Mouse (Mus musculus) adrenal gland, adult 8-10 months (tissue): ENCODE measurements around the gene Plcb4. TPM values are rescaled to one million over a fixed set of nuclear protein-coding genes. Genes with fewer than 3 reads are reported as not detected.
"Not testable (repeated sequence)": the region's sequence is repeated elsewhere in the genome, so short reads cannot be mapped to it uniquely, and the experiment has no call there.

Experiments
- DNase-seq: peaks from one replicate; pipeline ENCODE4 v3.0.0; 2022
- total RNA-seq, 4 experiments: library from RNA; stranded (reverse); gene quantifications; 2 replicates each; pipeline ENCODE4 v1.2.4; 2022

Plcb4 gene
- total RNA-seq, 4 experiments from 2014 or later: 31.0 to 47.2 (median 37.8) TPM

DNA sequence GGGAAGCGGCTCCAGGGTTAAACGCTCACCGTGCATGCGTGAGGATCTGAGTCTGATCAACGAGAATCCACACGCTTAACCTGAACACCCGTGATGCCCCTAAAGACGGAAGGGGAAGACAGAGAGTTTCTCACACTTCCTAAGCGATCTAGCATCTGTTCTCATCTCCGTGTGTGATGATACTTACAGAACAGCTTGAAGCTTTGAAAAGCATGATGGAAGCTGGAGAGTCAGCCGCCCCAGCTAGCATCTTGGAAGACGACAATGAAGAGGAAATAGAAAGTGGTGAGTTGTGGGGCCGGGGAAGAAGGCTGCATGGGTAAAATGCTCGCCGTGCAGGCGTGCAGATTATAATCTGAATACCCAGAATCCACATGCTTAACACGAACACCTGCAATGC lies 299.6 kb downstream of the Plcb4 start:
- no peak for DNase-seq

DNA sequence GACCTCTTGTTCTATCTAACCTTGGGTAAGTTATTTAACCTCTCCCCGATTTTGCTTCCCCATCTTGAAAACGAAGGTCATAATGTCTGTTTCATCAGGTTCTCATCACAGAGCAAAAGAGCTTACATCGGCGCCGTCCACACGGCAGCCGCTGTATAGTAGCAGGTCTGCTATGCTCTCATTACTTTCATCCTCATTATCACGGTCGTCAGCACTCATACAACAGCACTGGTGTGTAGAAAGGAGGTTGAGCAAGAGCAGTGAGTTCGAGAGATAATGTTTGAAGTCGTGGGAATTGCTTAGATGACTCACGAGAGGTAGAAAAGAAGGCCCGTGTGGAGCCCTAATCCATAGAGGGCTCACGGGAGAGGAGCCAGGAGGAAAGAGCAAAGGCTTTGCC lies 304.3 kb downstream of the Plcb4 start:
- DNase-seq: no peak

DNA sequence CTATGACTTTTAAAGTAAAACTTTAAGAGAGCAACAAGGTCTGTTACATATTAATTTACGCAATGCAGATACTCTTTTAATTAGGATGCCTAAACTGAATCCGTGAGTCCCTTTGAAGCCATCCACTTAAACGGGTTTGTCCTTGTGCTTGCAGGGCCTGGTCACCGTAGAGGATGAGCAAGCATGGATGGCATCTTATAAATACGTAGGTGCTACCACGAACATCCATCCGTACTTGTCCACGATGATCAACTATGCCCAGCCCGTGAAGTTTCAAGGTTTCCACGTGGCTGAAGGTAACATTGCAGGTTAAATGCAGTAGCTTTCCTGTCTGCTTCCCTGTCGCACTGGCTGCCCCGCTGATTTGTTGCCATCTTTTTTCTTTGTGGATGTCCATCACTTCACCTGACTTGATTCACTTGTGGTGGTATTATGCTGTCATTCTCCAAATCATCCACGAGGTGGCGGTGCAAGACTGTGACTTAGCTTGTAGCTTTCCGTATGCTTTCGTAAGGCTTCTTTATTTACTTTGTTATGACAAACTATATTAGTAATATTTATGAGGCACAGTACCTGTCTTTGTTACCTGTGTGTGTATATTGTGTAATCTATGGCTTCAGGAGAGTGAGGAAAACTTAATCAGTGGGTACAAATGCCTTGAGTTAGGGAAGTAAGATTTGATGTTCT lies 308.2 kb downstream of the Plcb4 start:
- peak; percentile 25 for DNase-seq

DNA sequence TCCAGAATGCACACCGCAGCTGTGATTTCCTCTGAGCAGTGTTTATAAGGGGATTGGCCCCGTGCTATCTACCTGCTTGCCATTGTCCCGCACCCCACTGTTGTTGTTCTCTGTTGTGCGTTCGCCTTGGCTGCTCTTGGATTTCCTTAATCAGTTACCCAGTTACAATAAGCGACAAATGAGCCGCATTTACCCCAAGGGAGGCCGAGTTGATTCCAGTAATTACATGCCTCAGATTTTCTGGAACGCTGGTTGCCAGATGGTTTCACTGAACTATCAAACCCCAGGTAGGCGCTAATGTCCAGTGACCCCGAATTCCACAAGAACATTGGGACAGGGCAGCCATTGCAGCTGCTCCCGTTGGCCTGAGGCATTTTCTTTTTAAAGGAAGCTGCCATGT lies 309.3 kb downstream of the Plcb4 start:
- no peak for DNase-seq

DNA sequence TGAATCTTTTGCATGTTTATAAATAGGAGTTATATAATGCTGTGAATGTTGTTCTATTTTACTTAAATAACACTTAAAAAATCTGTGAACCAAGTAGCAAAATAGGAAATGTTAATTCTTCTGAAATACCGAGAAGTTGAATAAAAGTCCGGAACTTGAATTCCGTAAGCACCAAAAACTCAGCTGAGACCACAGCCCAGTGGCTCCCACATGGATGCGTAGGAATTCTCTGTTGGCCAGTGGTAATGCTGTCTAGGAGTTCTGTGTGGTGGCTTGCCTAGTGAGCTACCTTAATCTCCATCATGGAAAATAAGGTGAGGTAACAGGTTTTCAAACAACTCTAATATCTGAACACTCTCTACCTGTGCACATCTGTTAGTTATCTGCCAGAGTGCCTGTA lies 312.1 kb downstream of the Plcb4 start:
- no peak for DNase-seq

DNA sequence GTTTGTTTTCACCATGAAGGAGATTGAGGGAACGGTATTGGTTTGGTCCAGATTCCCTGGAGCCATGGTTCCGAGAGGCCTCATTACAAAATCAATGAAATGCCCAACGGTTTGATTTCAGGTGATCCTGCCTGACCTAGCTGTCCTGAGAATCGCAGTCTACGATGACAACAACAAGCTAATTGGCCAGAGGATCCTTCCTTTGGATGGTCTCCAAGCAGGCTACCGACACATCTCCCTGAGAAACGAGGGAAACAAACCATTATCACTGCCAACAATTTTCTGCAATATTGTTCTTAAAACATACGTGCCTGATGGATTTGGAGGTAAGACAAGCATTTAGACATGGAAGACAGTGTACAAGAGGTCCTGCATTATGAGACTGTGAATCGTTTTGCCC lies 317.2 kb downstream of the Plcb4 start:
- DNase-seq: no peak

DNA sequence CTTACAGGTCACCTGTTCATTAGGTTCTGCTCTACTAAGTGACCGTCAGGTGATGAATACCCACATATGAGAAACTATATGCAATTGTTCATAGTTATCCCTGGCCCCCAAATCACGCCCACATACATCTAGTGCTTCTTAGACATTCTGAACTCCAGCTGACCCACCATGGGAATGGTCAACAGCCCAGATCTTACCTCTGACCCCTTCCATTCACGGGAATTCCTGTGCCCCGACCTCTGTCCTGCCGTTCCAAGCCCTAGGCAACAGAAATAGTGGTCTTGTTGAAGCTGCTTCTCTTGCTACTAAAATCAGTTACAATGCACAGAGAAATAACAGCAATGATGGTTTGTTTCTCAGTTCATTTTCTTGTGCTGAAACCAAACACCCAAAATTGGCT lies 320.0 kb downstream of the Plcb4 start:
- no peak for DNase-seq

DNA sequence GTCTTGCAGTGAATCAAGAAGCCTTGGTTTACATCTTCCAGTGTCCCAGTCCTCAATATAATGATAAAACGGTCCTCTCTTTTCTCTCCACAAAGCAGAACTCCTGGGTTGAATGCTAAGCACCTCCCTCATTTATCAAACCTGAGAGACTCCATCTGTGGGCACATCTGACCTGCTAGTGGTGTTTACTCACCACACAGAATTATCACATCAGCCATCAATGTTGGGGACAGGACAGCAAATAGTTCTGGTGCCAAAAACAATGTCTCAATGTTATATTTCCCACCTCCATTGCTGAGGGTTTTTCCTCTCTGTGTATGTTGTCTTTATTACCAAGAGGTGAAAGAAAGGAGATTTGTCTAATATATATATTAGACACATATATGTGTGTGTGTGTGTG lies 321.6 kb downstream of the Plcb4 start:
- DNase-seq: no peak

DNA sequence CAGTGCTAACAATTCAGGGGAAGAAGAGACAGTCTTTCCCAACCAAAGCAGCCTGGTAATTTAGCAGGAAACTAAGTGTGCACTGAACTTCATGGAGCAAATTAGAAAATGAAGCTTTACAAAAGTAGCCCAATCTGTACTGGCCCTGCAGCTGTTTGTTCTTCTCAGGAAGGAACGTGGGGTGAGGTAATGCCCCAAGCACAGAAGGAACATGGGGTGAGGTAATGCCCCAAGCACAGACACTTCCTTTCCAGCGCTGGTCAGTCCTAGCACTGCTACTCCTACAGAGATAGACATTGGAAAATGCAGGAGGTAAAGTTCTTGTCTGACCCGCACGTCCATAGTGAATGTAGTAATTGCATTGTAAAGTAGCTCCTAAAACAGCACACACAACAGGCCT lies 325.2 kb downstream of the Plcb4 start:
- no peak for DNase-seq

DNA sequence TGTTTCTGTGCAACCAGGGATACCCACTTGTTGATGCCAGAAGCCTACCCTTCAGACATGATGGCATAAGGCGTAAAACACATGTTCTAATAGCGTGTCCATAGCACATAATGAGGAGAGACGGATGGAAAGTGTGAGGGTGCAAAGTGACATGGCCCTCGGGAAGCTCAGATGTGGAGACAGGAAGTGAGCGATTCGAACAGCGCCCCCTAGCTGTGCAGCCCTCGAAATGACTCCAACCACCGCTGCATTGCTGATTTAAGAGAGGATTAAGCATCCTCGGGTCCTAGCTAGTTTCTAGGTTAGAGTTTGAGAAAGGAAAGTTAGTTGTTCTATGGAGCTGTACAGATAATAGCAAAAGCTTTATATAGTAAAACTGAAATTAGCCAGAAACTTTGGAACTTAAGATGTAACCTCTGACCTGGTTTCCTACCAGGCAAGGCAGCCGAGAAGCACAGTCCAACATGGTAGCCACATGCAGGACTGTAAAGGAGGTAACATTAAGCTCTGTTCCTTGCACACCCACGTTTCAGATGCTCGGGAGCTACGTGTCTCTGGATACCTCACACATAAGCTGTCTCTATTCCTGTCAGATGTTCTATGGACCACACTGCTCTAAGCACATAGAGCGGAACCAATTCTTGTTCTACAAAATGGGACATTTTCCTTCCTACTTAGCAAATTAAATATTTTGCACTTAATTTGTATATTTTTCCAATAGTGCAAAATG lies 326.9 kb downstream of the Plcb4 start:
- no peak for DNase-seq

DNA sequence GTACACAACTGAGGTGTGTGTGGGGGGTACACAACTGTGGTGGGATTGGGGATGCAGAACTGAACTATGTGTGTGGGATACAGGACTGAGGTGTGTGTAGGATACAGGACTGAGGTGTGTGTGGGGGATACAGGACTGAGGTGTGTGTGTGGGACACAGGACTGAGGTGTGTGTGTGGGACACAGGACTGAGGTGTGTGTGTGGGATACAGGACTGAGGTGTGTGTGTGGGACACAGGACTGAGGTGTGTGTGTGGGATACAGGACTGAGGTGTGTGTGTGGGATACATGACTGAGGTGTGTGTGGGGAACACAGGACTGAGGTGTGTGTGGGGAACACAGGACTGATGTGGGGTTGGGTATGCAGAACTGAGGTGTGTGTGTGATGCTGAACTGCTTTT lies 329.7 kb downstream of the Plcb4 start:
- DNase-seq: not testable (repeated sequence)

DNA sequence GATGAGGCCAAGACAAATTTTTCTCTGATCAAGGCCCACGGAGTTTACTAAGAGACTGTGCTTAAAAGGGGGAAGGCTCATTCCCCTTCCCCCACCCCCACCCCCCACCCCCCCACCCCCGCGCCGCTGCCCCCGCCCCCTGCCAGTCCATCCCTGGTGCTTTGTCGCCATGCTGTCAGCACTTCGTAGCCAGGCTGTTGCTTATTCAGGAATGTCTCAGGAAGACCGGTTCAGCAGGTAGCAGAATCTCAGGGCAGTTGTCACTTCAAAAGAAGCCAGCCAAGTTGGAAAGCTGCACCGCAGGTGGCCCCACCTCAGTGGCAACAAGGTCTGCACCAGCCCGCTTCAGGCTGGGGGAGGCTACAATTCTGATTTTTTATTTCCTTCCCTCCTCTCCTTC lies 331.9 kb downstream of the Plcb4 start:
- not testable (repeated sequence) for DNase-seq

DNA sequence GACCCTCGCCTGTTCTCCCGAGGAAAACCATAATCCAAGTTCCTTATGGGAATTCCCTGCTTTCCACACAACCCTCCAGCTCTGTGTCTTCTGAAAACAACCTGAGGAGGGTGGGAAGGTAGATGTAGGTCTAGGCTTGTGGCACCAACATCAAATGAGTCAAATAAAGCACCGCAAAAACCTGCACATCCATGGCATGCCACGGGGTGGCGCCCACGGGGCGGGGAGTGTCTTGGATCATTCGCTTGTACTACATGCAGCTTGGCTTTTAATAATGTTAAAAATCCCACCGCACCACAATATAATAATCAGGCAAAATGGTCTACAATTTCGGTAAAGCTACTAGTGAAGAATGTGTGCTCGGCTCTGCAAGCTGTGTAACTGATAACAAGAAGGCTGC lies 334.5 kb downstream of the Plcb4 start:
- DNase-seq: no peak

DNA sequence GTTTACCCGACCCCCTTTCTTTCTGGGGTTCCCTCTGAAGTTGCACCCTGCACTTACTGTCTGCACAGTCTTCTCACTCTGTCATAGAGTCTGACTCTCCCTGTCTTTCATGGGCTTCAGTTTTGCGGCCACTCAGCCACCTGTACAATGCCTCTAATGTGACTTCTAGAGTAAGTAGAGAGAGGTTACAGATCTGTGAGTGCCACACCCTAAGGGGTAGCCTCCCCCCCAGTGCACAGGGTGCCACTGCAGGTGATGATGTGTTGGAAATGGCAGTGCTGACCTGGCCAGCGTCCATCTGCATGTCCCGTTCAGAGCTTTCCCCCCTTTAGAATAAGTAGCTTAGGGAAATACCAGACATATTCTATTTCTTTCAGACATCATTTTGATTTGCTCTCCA lies 336.4 kb downstream of the Plcb4 start:
- DNase-seq: no peak

DNA sequence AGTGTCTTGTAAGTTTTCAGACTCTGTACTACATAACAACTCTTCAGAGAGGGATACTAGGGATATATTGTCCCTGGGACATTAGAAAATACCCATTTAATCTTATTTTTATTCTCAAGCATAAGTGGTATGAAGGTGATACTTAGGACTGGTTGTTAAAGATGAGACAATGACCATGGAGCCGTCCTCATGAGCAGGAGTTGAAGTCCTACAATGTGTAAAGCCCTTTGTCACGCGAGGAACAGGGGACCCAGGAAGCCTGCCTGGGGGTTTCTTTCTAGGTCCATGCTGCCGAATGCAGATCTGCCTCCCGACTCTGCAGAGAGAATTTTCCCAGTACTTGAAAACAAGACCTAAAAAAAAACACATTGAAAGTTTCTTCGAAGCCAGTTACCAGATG lies 338.1 kb downstream of the Plcb4 start:
- no peak for DNase-seq

DNA sequence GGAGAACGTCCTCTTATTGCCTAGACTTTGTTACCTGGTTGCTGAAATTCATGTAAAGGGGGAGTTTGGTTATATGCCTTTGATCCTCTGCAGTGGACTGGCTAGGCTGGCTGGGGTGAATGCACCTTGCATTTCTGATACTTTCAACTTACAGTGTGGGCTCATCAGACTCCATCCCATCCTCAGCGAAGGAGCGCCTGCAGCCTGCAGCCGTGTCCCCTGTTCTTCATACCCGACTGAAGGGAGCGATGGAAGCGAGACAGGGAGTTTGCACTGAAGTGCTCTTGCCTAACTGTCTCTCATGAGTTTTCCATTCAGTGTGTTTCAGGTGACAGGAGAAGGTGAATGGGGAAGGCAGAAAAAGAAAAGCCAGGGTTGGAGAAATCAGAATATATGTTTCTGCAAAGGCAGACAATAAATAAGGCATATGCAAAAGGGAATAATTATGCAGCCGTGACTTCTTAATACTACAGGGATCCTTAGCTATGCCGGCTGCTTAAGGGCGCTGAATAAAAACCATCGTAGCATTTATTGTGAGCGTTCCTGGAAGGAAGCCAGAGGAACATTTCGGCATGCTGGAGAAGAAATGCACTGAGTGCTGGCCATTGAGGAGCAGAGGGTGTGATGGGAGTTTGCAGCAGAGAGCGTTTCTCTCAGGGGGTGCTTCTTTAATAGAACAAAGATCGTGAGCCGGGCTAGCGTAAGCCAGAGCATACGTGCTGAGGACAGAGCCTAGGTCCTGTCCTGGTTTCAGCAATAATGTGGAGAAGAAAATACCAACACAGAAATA lies 338.7 kb downstream of the Plcb4 start:
- DNase-seq: no peak

DNA sequence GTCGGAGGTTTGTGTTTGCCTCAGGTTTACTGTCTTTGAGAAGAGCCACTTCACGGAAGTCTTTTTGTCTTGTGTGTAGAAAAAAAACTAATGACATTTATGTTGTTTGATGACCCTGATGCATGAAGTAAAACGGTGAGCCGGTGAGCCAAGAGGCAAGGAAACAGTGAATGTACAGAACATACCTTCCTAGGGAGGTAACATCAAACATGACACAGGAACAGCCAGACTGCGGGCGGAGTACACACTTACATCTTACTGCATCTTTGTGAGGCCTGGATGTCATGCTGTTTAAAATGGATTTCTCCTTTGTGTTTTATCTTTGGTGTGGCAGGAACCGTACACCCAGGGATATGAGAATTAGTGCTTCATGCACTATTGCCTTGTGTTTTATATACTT lies 340.1 kb downstream of the Plcb4 start:
- no peak for DNase-seq

DNA sequence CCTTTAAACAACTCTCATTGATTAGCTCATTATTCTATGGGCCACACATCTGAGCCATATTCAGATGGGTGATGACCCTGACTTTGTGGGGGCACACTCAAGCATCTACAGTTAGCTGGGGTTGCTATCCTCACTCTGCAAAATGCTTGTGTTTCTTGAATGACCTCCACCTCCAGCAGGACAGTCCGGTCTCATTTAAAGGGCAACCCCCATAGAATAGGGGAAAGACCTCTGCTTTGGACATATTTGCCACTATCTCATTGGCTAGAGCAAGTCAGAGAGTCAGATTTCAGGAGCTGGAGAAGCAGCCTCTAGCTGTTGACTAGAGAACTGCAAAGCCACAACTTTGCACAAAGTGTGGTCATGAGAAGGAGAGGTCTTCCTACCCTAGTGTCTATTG lies 340.6 kb downstream of the Plcb4 start:
- no peak for DNase-seq

DNA sequence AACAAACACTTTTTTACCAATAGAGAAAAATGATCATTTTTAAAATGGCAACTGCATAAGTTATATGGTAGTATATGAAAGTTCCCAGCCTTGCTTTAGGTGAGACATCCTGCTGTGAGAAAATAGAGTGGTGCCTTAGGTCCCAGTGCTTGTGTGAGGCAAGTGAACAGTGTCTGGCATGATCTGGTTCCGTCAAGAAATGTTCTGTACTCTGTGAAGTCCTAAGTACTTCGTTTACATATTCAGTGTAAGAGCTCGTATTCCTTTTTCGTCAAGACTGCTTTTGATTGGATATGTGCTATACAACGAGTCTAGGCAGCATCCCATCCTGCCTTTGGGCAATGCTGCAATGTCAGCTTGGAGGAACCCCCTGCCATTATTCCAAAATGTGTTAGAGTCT lies 342.1 kb downstream of the Plcb4 start:
- no peak for DNase-seq

DNA sequence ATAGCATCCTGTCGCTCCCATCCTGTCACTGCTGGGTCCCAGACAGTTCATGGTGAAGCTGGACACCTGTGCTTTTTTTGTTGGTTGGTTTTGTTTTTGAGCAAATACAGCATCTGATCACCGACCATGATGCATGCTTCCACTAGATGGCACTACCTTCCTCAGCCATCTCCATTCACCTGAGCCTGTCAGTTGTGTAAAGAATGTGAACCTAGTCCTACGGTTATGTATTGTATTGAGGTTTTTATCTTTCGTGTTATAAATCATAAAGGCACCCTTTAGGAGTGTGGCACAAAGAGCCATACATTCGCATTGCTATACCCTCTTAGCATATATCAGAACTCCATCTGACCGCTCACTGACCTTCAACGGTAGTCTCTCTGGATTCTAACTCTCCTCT lies 343.3 kb downstream of the Plcb4 start:
- DNase-seq: no peak

DNA sequence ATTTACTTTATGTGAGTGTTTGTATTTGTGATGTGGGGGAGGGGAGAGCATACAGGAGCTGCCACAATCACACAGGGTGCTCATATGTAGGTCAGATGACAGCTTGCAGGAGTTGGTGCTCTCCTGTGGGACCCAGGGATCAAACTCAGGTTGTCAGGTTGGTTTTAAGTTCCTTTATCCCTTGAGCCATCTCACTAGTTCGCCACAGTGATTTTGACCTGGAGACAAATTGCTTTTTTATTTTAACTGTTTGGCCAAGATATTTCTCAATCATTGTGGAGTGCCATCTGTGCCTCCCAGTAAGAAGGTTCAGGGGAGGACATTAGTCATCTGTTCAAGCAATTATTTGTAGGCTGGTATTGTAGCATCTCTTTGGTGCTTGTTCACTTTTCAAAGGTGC lies 345.0 kb downstream of the Plcb4 start:
- no peak for DNase-seq

DNA sequence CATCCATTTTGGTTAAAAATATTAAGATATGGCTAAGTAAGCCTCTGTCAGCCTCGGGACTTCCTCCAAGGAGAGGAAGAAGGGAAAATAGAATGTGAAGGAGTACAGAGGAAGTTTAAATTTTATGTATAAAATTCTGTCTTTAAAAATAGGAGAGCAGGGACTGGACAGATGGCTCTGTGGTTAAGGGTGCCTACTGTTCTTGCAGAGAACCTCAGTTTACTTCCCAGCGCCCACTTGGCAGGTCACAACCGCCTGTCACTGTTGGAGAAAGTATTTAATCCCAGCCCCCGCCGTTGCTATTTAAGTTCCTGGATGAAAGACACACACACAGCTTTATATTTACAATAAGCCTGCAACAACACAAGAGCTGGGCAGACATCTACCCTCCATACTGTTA lies 347.5 kb downstream of the Plcb4 start:
- no peak for DNase-seq

DNA sequence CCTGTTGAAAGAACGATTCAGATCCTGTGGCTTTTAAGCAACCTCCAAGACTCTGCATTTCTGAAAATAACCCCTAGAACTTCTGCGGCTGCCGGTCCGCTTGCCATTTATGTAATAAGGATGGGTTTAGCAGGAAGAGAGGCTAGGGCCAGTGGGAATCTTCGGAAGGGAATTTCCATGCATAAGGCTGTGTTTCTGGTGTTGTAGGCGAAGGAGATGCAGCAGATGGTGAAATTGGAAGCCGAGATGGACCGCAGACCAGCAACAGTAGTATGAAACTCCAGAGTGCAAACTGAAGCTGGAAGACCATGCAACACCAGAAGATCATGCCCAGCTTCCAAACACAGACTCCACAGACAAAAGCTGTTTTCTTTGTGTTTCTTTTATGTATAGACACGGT lies 353.9 kb downstream of the Plcb4 start:
- DNase-seq: no peak

DNA sequence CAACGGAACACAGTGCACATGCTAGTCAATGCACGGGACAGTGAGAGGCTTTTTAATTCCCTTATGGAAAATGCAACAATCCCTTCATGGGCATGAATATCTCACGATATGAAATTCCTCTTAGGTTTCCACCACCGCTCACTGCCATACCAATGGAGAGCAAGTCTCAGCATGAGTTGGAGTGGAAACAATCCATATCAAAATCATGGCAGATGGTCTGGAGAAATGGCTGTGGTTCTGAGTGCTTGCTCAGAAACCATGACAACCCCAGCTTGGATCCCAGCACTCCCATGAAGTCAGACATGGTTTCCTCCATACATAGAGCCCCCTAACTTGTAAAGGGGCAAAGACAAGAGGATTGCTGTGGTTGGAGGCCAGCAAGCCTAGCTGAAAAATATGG lies 389.7 kb downstream of the Plcb4 start:
- no peak for DNase-seq
